Mouse (Mus musculus) forebrain, postnatal 0 days (tissue): ENCODE results near the gene Ppp4r4. TPM values are rescaled to one million over a fixed set of nuclear protein-coding genes. Genes with fewer than 3 reads are reported as not detected.
"Not testable (repeated sequence)": the region's sequence is repeated elsewhere in the genome, so short reads cannot be mapped to it uniquely, and the experiment has no call there.

ENCODE experiments used
- ATAC-seq: fragments of 200-750 bp; cut with Nextera tagmentation; 2 replicates; pipeline ENCODE4 v1.8.0; 2017; ENCODE audit warnings: mild to moderate bottlenecking, moderate library complexity
- DNase-seq: peaks from one replicate; pipeline ENCODE4 v3.0.0-alpha.2; 2015
- H3K27ac ChIP-seq: fragments of 300-500 bp; sonication (generic); 2 replicates; pipeline ENCODE4 v1.5.1; 2014; ENCODE audit warnings: low read depth, mild to moderate bottlenecking, antibody characterized with exemption, low read length, moderate library complexity, mixed read lengths
- H3K27me3 ChIP-seq: fragments of 300-500 bp; sonication (generic); 2 replicates; pipeline ENCODE4 v1.6.1; 2014; ENCODE audit warnings: mild to moderate bottlenecking, low read length, mixed read lengths; ENCODE audit not compliant: insufficient read depth
- H3K36me3 ChIP-seq: fragments of 300-500 bp; sonication (generic); 2 replicates; pipeline ENCODE4 v1.6.1; 2014; ENCODE audit warnings: mild to moderate bottlenecking, moderate library complexity; ENCODE audit not compliant: insufficient read depth
- H3K4me1 ChIP-seq: fragments of 300-500 bp; sonication (generic); 2 replicates; pipeline ENCODE4 v1.6.1; 2014; ENCODE audit warnings: antibody characterized with exemption; ENCODE audit not compliant: insufficient read depth
- H3K4me2 ChIP-seq: fragments of 300-500 bp; sonication (generic); 2 replicates; pipeline ENCODE4 v1.6.1; 2014; ENCODE audit warnings: low read depth, mild to moderate bottlenecking, moderate library complexity
- H3K4me3 ChIP-seq: fragments of 300-500 bp; sonication (generic); 2 replicates; pipeline ENCODE4 v1.5.1; 2014; ENCODE audit warnings: low read depth, low read length, mixed read lengths
- H3K9ac ChIP-seq: fragments of 300-500 bp; sonication (generic); 2 replicates; pipeline ENCODE4 v1.6.1; 2014; ENCODE audit warnings: mild to moderate bottlenecking
- H3K9me3 ChIP-seq: fragments of 300-500 bp; sonication (generic); 2 replicates; pipeline ENCODE4 v1.6.1; 2016; ENCODE audit warnings: low read length
- CTCF ChIP-seq: sonication (generic); IDR thresholded peaks from 2 replicates; pipeline ENCODE4 v1.5.1; 2016; ENCODE audit warnings: antibody characterized with exemption, control low read depth, low read depth
- WGBS: fragments of 180-500 bp; shearing (Covaris S2); extraction: QIAGEN DNeasy Blood & Tissue Kit; methylation state at CpG from one replicate; pipeline ENCODE4 v1.1.7; 2014; 5-methylcytosine and 5-hydroxymethylcytosine counted together
- polyA plus RNA-seq: library from polyadenylated mRNA; unstranded; fragments of >200 nt; fragmentation: Nextera tagmentation; extraction: Ambion mirVana; gene quantifications from 2 replicates; pipeline ENCODE4 v1.2.1, GENCODE M21; 2015
- total RNA-seq: library from RNA; depleted of rRNA; stranded (reverse); fragments of >200 nt; gene quantifications from 2 replicates; pipeline ENCODE4 v1.2.3, GENCODE M21; 2014; rRNA removed

The Ppp4r4 gene
- total RNA-seq (9.9 and 12.4 TPM in 2 replicates), polyA plus RNA-seq (1.6 and 3.4 TPM in 2 replicates)

- 1% methylated on average over 58 of the region's 74 CpGs for WGBS
- peak within 1 kb of the TSS; percentile 70 for H3K4me3 ChIP-seq
- ATAC-seq (peak; percentile 96), DNase-seq (peak; percentile 97)
- H3K27me3 ChIP-seq = no peaks in the 10 kb centered on the region
- H3K36me3 ChIP-seq = no peaks in the 10 kb centered on the region
- no peak for TF ChIP-seq CTCF
- H3K4me2 ChIP-seq = peak within 1 kb of the TSS; percentile 96
- H3K4me1 ChIP-seq = 0 out of 2 replicates have a peak, but pooled peaks cover 4% of the 10 kb centered on the region
- H3K9me3 ChIP-seq = no peaks in the 10 kb centered on the region
- peak within 1 kb of the TSS; percentile 41; the same call in 1 of the 2 replicates for H3K27ac ChIP-seq
- peak within 1 kb of the TSS; percentile 68 for H3K9ac ChIP-seq
Observed at GRCm38 (mm10) chr12:103532020-103532648, at the start of gene Ppp4r4. Gene Ppp4r4, plus strand, starts transcription at chr12:103532283.

DNA sequence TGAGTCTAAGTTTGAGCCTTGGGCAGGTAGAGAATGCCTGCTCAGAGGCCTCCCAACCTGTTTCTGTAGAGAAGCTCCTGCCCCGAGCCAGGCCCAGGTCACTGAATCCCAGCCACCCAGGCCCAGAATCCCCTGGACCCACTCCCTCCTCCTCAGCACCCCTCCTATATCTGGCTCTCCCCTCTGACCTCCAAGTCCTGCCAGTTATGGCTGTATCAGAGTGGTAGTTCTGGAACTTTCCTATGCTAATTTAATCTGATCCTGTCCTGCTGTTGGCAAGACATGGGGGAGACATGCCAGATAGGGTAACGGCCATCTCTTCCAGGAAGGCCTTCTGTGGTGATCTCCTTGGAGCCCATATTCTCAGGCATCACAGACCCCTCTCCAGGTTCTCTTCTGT, 49.3 kb upstream of the Ppp4r4 start:
- Histone ChIP-seq H3K36me3 (no peaks in the 10 kb centered on the region), H3K27me3 (no peaks in the 10 kb centered on the region), H3K4me1 (no peaks in the 10 kb centered on the region), H3K4me2 (no peak overlapping the region), H3K27ac (no peak overlapping the region), H3K9ac (no peak overlapping the region), H3K4me3 (no peak overlapping the region), H3K9me3 (no peaks in the 10 kb centered on the region)
- 83% methylated on average over 2 of the region's 2 CpGs for whole genome bisulfite sequencing
- TF ChIP-seq CTCF = no peak
- ATAC-seq = no peak
- DNase-seq = no peak

- H3K36me3 ChIP-seq, ATAC-seq, H3K4me3 ChIP-seq, H3K4me1 ChIP-seq, H3K4me2 ChIP-seq, H3K27ac ChIP-seq, DNase-seq, H3K9ac ChIP-seq, H3K9me3 ChIP-seq, H3K27me3 ChIP-seq: not testable (repeated sequence)
- 63% methylated on average over 9 of the region's 9 CpGs for WGBS
Observed at GRCm38 (mm10) chr12:103484200-103484972, 47.7 kb upstream of the Ppp4r4 start.

- H3K36me3 ChIP-seq = no peaks in the 10 kb centered on the region
- WGBS = 89% methylated on average over 1 of the region's 1 CpGs
- no peak for TF ChIP-seq CTCF
Observed at GRCm38 (mm10) chr12:103486726-103487125, 45.4 kb upstream of the Ppp4r4 start.

GRCm38 (mm10) chr12:103487276-103487675, 44.8 kb upstream of the Ppp4r4 start:
- Histone ChIP-seq H3K4me2 (no peak overlapping the region), H3K4me1 (no peaks in the 10 kb centered on the region), H3K27me3 (no peaks in the 10 kb centered on the region), H3K27ac (no peak overlapping the region), H3K4me3 (no peak overlapping the region), H3K9me3 (no peaks in the 10 kb centered on the region), H3K9ac (no peak overlapping the region), H3K36me3 (no peaks in the 10 kb centered on the region)
- TF ChIP-seq CTCF = no peak
- WGBS = 69% methylated on average over 4 of the region's 4 CpGs
- ATAC-seq (no peak), DNase-seq (no peak)

More at GRCm38 (mm10) chr12:103486726-103487125, 45.4 kb upstream of the Ppp4r4 start:
- Histone ChIP-seq H3K27me3 (no peaks in the 10 kb centered on the region), H3K4me2 (no peak overlapping the region), H3K27ac (no peak overlapping the region), H3K4me3 (no peak overlapping the region), H3K9ac (no peak overlapping the region), H3K9me3 (no peaks in the 10 kb centered on the region), H3K4me1 (no peaks in the 10 kb centered on the region)
- DNase-seq (no peak), ATAC-seq (no peak)

DNA sequence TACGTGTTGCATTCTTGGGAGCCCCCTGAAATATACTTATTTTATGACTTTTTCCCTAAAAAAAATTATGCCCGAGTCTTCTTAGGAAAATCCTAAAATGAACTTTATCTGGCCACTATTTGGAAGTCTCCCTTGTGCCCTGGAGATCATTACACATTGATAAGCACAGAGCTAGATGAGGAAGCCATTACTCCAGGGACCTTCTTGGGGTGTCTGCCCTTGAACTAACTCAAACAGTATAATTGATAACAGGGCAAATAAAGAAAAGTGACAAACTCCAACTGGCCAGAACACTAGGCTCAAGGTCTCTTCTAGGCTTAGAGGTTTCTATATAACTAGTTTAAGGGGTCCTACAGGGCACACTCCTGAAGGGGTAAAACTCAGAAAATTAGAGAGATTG, 44.3 kb upstream of the Ppp4r4 start:
- Histone ChIP-seq H3K27me3 (no peaks in the 10 kb centered on the region), H3K9me3 (no peaks in the 10 kb centered on the region), H3K27ac (no peak overlapping the region), H3K4me3 (no peak overlapping the region), H3K4me1 (no peaks in the 10 kb centered on the region), H3K4me2 (no peak overlapping the region), H3K9ac (no peak overlapping the region), H3K36me3 (no peaks in the 10 kb centered on the region)
- no peak for DNase-seq
- no peak for ATAC-seq
- no peak for TF ChIP-seq CTCF
- WGBS = 77% methylated on average over 2 of the region's 2 CpGs

- ATAC-seq (no peak), DNase-seq (no peak)
- WGBS = 81% methylated on average over 3 of the region's 3 CpGs
- TF ChIP-seq CTCF = no peak
- Histone ChIP-seq H3K4me3 (no peak overlapping the region), H3K27me3 (no peaks in the 10 kb centered on the region), H3K9me3 (no peaks in the 10 kb centered on the region), H3K9ac (no peak overlapping the region), H3K27ac (no peak overlapping the region), H3K36me3 (no peaks in the 10 kb centered on the region), H3K4me2 (no peak overlapping the region), H3K4me1 (no peaks in the 10 kb centered on the region)
Observed at GRCm38 (mm10) chr12:103491091-103491730, 40.9 kb upstream of the Ppp4r4 start.
